Mouse (Mus musculus) heart, embryonic 11.5 days (tissue): ENCODE data around the gene Cabin1. TPM values are rescaled to one million over a fixed set of nuclear protein-coding genes. Genes with fewer than 3 reads are reported as not detected.

ENCODE experiments used
- ATAC-seq: fragments of 200-750 bp; cut with Nextera tagmentation; replicated peaks from 2 replicates; pipeline ENCODE4 v1.8.0; 2017; ENCODE audit warnings: moderate library complexity; ENCODE audit not compliant: insufficient number of reproducible peaks, low FRiP score, low TSS enrichment
- H3K27ac ChIP-seq: fragments of 300-500 bp; sonication (generic); 2 replicates; pipeline ENCODE4 v1.5.1; 2014; ENCODE audit warnings: mild to moderate bottlenecking, low read depth, low read length
- H3K27me3 ChIP-seq: fragments of 300-500 bp; sonication (generic); 2 replicates; pipeline ENCODE4 v1.6.1; 2014; ENCODE audit warnings: mild to moderate bottlenecking, low read length, mixed read lengths; ENCODE audit not compliant: control insufficient read depth, insufficient read depth
- H3K36me3 ChIP-seq: fragments of 300-500 bp; sonication (generic); 2 replicates; pipeline ENCODE4 v1.6.1; 2014; ENCODE audit warnings: mild to moderate bottlenecking, low read length, moderate library complexity, mixed read lengths; ENCODE audit not compliant: control insufficient read depth, insufficient read depth
- H3K4me1 ChIP-seq: fragments of 300-500 bp; sonication (generic); 2 replicates; pipeline ENCODE4 v1.6.1; 2014; ENCODE audit warnings: low read length; ENCODE audit not compliant: control insufficient read depth, insufficient read depth
- H3K4me2 ChIP-seq: fragments of 300-500 bp; sonication (generic); 2 replicates; pipeline ENCODE4 v1.6.1; 2014; ENCODE audit warnings: mild to moderate bottlenecking, moderate library complexity
- H3K4me3 ChIP-seq: fragments of 300-500 bp; sonication (generic); 2 replicates; pipeline ENCODE4 v1.5.1; 2014; ENCODE audit warnings: low read depth, low read length
- H3K9ac ChIP-seq: fragments of 300-500 bp; sonication (generic); 2 replicates; pipeline ENCODE4 v1.6.1; 2014; ENCODE audit warnings: mild to moderate bottlenecking, low read depth, low read length, moderate library complexity
- H3K9me3 ChIP-seq: fragments of 300-500 bp; sonication (generic); replicated peaks from 2 replicates; pipeline ENCODE4 v1.6.1; 2016; ENCODE audit warnings: low read length; ENCODE audit not compliant: control insufficient read depth
- WGBS: fragments of 180-500 bp; shearing (Covaris S2); extraction: QIAGEN DNeasy Blood & Tissue Kit; methylation state at CpG from one replicate; pipeline ENCODE4 v1.1.7; 2014; ENCODE audit not compliant: insufficient replicate concordance; 5-methylcytosine and 5-hydroxymethylcytosine counted together
- polyA plus RNA-seq: library from polyadenylated mRNA; unstranded; fragments of >200 nt; fragmentation: Nextera tagmentation; extraction: Ambion mirVana; gene quantifications from 2 replicates; pipeline ENCODE4 v1.2.1, GENCODE M21; 2014

The Cabin1 gene
- polyA plus RNA-seq, 1 experiment from 2014 or later, result 28.6 TPM

DNA sequence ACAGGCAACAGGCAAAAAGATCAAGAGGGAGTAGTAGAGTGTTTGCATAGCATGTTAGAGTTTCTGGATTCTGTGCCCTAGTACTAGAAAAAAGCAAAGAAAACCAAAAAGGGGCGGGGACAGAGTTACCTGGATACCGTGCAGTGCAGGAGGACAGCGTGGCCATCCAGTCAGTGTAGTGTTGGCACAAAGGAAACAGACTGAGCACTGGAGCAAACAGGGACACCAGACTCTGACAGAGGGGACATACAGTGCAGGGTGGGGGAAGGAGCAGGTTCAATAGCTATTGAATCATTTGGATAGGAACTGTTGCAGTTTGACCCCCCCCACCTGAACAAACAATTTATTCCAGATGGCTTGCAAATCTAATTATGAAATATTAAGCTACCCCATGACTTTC is 137.2 kb downstream of the Cabin1 start:
- no peaks in the 10 kb centered on the region for H3K36me3 ChIP-seq
- WGBS, result 56% methylated on average over 3 of the region's 3 CpGs
- no peak overlapping the region for H3K9ac ChIP-seq
- ATAC-seq, result no peak
- H3K4me1 ChIP-seq, result no peaks in the 10 kb centered on the region
- H3K9me3 ChIP-seq, result no peaks in the 10 kb centered on the region
- no peak overlapping the region for H3K4me3 ChIP-seq
- no peak overlapping the region for H3K4me2 ChIP-seq
- H3K27ac ChIP-seq, result no peak overlapping the region
- H3K27me3 ChIP-seq, result no peaks in the 10 kb centered on the region

DNA sequence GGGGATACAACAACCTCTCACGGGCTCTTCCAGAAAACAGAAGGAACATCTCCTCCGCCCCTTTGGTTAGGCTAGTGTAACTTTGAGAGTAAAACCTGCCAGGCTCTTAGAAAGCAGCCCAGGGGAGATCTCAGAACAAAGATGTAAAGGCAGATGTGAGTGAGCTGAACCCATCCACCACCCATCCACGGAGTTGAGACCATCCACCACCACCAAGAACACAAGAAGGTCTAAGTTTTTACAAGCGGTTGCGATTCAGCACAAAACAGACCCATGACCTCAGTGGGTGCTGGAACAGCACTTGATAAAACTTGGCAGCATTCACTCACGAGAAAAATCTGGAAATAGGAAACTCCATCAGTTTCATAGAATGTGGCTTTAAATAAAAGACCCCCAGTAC is 138.2 kb downstream of the Cabin1 start:
- Histone ChIP-seq H3K27me3 (no peaks in the 10 kb centered on the region), H3K9me3 (no peaks in the 10 kb centered on the region), H3K27ac (no peak overlapping the region), H3K36me3 (no peaks in the 10 kb centered on the region), H3K4me3 (no peak overlapping the region), H3K4me1 (no peaks in the 10 kb centered on the region), H3K4me2 (no peak overlapping the region), H3K9ac (no peak overlapping the region)
- no peak for ATAC-seq
- 46% methylated on average over 6 of the region's 6 CpGs for WGBS

GRCm38 (mm10) chr10:75620818-75621217 is 143.3 kb downstream of the Cabin1 start:
- no peaks in the 10 kb centered on the region for H3K36me3 ChIP-seq
- H3K4me3 ChIP-seq, result no peak overlapping the region
- H3K27ac ChIP-seq, result no peak overlapping the region
- 48% methylated on average over 3 of the region's 3 CpGs for WGBS
- H3K9me3 ChIP-seq, result no peaks in the 10 kb centered on the region
- H3K9ac ChIP-seq, result no peak overlapping the region
- H3K4me1 ChIP-seq, result no peaks in the 10 kb centered on the region
- H3K27me3 ChIP-seq, result no peaks in the 10 kb centered on the region
- no peak for ATAC-seq
- no peak overlapping the region for H3K4me2 ChIP-seq

- H3K27me3 ChIP-seq, result no peaks in the 10 kb centered on the region
- no peak overlapping the region for H3K4me3 ChIP-seq
- no peak overlapping the region for H3K27ac ChIP-seq
- no peak overlapping the region for H3K4me2 ChIP-seq
- no peaks in the 10 kb centered on the region for H3K36me3 ChIP-seq
- WGBS, result 78% methylated on average over 4 of the region's 4 CpGs
- no peaks in the 10 kb centered on the region for H3K4me1 ChIP-seq
- H3K9ac ChIP-seq, result no peak overlapping the region
- no peak for ATAC-seq
- no peaks in the 10 kb centered on the region for H3K9me3 ChIP-seq
Measured at GRCm38 (mm10) chr10:75616044-75616443, 148.1 kb downstream of the Cabin1 start.

GRCm38 (mm10) chr10:75610486-75610885 is 153.7 kb downstream of the Cabin1 start:
- Histone ChIP-seq H3K27me3 (0 out of 2 replicates have a peak, but pooled peaks cover 4% of the 10 kb centered on the region), H3K36me3 (0 out of 2 replicates have a peak, but pooled peaks cover 2% of the 10 kb centered on the region), H3K4me1 (peaks cover 1% of the 10 kb centered on the region; the same call in 1 of the 2 replicates), H3K9ac (no peak overlapping the region), H3K9me3 (no peaks in the 10 kb centered on the region), H3K27ac (no peak overlapping the region), H3K4me3 (no peak overlapping the region), H3K4me2 (no peak overlapping the region)
- ATAC-seq, result no peak
- 36% methylated on average over 7 of the region's 7 CpGs for WGBS

DNA sequence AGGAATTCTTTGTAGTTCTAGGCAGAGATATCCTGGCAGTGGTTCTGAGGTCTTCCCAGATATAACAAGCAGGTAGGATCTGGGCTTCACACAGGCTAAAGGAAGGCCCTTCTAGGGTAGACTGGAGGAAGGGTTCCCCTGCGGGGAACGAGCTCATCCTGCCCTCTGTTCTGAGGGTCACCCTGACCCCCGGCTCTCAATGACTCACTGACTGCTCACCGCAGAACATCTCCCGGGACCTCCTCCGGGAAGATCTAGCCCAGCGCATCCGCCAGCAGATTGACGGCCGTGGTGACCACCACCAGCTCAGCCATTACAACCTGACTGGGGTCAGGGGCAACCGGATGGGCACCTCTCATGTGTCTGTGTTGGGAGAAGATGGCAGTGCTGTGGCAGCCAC is 155.2 kb downstream of the Cabin1 start:
- no peak overlapping the region for H3K4me3 ChIP-seq
- H3K36me3 ChIP-seq, result 0 out of 2 replicates have a peak, but pooled peaks cover 2% of the 10 kb centered on the region
- no peak overlapping the region for H3K9ac ChIP-seq
- H3K4me2 ChIP-seq, result no peak overlapping the region
- WGBS, result 88% methylated on average over 11 of the region's 11 CpGs
- H3K27me3 ChIP-seq, result 0 out of 2 replicates have a peak, but pooled peaks cover 4% of the 10 kb centered on the region
- no peak for ATAC-seq
- H3K9me3 ChIP-seq, result no peaks in the 10 kb centered on the region
- H3K4me1 ChIP-seq, result peaks cover 3% of the 10 kb centered on the region; the same call in 1 of the 2 replicates
- H3K27ac ChIP-seq, result no peak overlapping the region

DNA sequence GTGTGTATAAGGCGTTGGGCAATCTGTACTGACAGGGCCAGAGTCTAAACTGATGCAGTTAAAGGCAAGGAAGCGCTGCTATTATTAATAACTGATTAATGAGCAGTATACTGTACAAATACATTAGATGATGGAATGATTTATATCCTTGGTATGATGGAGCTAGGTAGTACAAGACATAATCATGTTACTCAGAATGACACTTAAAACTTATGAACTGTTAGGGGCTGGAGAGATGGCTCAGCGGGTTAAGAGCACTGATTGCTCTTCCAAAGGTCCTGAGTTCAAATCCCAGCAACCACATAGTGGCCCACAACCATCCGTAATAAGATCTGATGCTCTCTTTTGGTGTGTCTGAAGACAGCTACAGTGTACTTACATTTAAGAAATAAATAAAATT is 156.9 kb downstream of the Cabin1 start:
- ATAC-seq, result no peak
- no peak overlapping the region for H3K9ac ChIP-seq
- H3K9me3 ChIP-seq, result no peaks in the 10 kb centered on the region
- 0 out of 2 replicates have a peak, but pooled peaks cover 4% of the 10 kb centered on the region for H3K27me3 ChIP-seq
- WGBS, result 80% methylated on average over 4 of the region's 4 CpGs
- no peak overlapping the region for H3K4me3 ChIP-seq
- H3K36me3 ChIP-seq, result 0 out of 2 replicates have a peak, but pooled peaks cover 2% of the 10 kb centered on the region
- no peak overlapping the region for H3K4me2 ChIP-seq
- H3K4me1 ChIP-seq, result peaks cover 3% of the 10 kb centered on the region; the same call in 1 of the 2 replicates
- H3K27ac ChIP-seq, result no peak overlapping the region

GRCm38 (mm10) chr10:75605162-75605846 is 158.8 kb downstream of the Cabin1 start:
- WGBS, result 30% methylated on average over 11 of the region's 11 CpGs

More at GRCm38 (mm10) chr10:75605162-75605846, 158.8 kb downstream of the Cabin1 start:
- no peak overlapping the region for H3K4me3 ChIP-seq
- peaks cover 3% of the 10 kb centered on the region; the same call in 1 of the 2 replicates for H3K4me1 ChIP-seq
- H3K9me3 ChIP-seq, result no peaks in the 10 kb centered on the region
- no peak overlapping the region for H3K4me2 ChIP-seq
- H3K9ac ChIP-seq, result no peak overlapping the region
- H3K27me3 ChIP-seq, result 0 out of 2 replicates have a peak, but pooled peaks cover 4% of the 10 kb centered on the region
- no peak overlapping the region for H3K27ac ChIP-seq
- no peak for ATAC-seq
- 0 out of 2 replicates have a peak, but pooled peaks cover 2% of the 10 kb centered on the region for H3K36me3 ChIP-seq
